Mouse (Mus musculus): Measurements from ENCODE around the gene Sf3a2.
"Not testable (repeated sequence)": the region's sequence is repeated elsewhere in the genome, so short reads cannot be mapped to it uniquely, and the experiment has no call there.

- not testable (repeated sequence) for TF ChIP-seq POLR2A (IDR thresholded peaks at IDR 0.05; ENCODE audit: control insufficient read depth, low read depth, low read length); CTCF (IDR thresholded peaks at IDR 0.05; ENCODE audit: control insufficient read depth, insufficient read depth, insufficient replicate concordance, low read depth, low read length)
These were observed 30.6 kb downstream of the Sf3a2 start for GRCm38 (mm10) chr10:80828587-80828986.
